Mouse (Mus musculus): ENCODE data around the gene Scube1.
A peak's percentile ranks its signal among the peaks of the same experiment; 100 is the strongest.

DNA sequence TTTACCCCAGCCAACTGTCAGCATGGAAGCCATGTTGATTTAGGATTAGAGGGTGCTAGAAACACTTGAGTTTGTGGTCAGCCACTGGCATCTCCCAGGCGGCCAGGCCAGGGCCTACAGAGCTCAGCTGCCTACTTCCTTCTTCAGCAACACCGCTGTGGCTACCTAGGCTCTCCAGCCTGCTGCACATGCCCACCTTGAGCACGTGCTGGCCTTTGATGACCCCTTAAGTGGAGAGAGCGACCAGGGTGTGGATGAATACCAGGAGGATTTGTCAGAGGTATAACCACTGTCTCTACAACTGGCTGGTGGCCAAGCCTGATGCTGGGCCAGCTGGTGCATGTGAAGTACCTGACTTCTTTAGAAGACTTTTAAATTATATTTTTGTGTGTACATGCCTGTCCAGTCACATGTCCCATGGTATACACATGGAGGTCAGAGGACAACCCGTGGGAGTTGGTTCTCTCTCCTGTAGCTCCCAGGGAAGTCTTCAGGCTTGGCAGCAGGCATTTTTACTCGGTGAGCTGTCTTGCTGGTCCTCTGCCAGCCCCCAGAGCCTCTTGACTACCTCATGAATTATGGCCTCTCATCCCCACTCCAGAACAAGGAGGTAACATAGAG, 150.0 kb downstream of the Scube1 start:
- TF ChIP-seq CTCF (IDR thresholded peaks at IDR 0.05; ENCODE audit: control insufficient read depth, insufficient read depth, insufficient read length) (no peak), USF1 (IDR thresholded peaks at IDR 0.05; ENCODE audit: low read depth) (peak; percentile 84), CEBPB (IDR thresholded peaks at IDR 0.05; ENCODE audit: low read depth) (no peak)
